Mouse (Mus musculus): ENCODE results near the gene Gm527.

DNA sequence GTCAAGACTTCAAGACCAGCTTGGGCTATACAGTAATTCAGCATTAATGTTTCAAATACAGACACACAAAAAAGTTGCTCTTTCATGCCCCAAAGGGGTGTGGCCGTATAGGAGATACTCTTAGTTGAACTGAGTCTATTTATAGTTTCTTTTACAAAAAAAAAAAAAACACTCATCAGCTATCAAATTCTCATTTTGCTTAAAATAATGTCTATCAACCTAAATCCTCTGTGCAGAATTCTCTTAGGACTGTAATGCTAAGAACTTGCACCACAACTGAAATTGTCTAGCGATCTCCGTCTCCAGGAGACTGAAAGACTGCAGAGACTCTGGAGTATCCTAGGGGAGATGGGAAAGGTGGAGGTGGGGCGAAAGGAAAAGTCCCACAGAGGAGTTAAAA, 46.9 kb downstream of the Gm527 start:
- TF ChIP-seq GATA1 (IDR thresholded peaks at IDR 0.05; ENCODE audit: borderline replicate concordance, low read length) (no peak), FLI1 (IDR thresholded peaks at IDR 0.05; ENCODE audit: low read length) (no peak)

Measured in megakaryocyte, embryonic 14.5 days (primary cell).